Mouse (Mus musculus): ENCODE data around the gene Pfdn6. TPM values are rescaled to one million over a fixed set of nuclear protein-coding genes. Genes with fewer than 3 reads are reported as not detected.

Pfdn6 gene
- polyA plus RNA-seq, 1 experiment: 89.6 TPM

- peak overlapping the region; percentile 42; the same call in 1 of the 2 replicates for H3K27ac ChIP-seq (ENCODE audit: control insufficient read depth, insufficient read depth, low read depth, low read length, poor library complexity)
- H3K4me3 ChIP-seq (replicated peaks; ENCODE audit: control insufficient read depth, low read depth, low read length): no peak overlapping the region
- H3K4me1 ChIP-seq (ENCODE audit: control insufficient read depth, insufficient read depth, low read length): peaks cover 8% of the 10 kb centered on the region
- TF ChIP-seq CTCF (IDR thresholded peaks at IDR 0.05; ENCODE audit: control insufficient read depth, insufficient read depth, low read length) (no peak), POLR2A (IDR thresholded peaks at IDR 0.05; ENCODE audit: borderline replicate concordance, control insufficient read depth, low read depth, low read length) (no peak)
- 88% methylated on average over 22 of the region's 22 CpGs for WGBS
Measured at GRCm38 (mm10) chr17:33948090-33948904, 8.2 kb upstream of the Pfdn6 start.

- H3K4me1 ChIP-seq (ENCODE audit: control insufficient read depth, insufficient read depth, low read length): peaks cover 8% of the 10 kb centered on the region
- TF ChIP-seq CTCF (IDR thresholded peaks at IDR 0.05; ENCODE audit: control insufficient read depth, insufficient read depth, low read length): no peak
- TF ChIP-seq POLR2A (IDR thresholded peaks at IDR 0.05; ENCODE audit: borderline replicate concordance, control insufficient read depth, low read depth, low read length): no peak
- H3K27ac ChIP-seq (ENCODE audit: control insufficient read depth, insufficient read depth, low read depth, low read length, poor library complexity): peak overlapping the region; percentile 42
- H3K4me3 ChIP-seq (replicated peaks; ENCODE audit: control insufficient read depth, low read depth, low read length): no peak overlapping the region
- 23% methylated on average over 10 of the region's 10 CpGs for WGBS
Measured at GRCm38 (mm10) chr17:33947430-33948089, 7.4 kb upstream of the Pfdn6 start.

GRCm38 (mm10) chr17:33943454-33943853, 3.3 kb upstream of the Pfdn6 start:
- Histone ChIP-seq H3K4me1 (ENCODE audit: control insufficient read depth, insufficient read depth, low read length) (peaks cover 5% of the 10 kb centered on the region; the same call in 1 of the 2 replicates), H3K4me3 (replicated peaks; ENCODE audit: control insufficient read depth, low read depth, low read length) (no peak overlapping the region), H3K27ac (ENCODE audit: control insufficient read depth, insufficient read depth, low read depth, low read length, poor library complexity) (no peak overlapping the region)
- no peak for TF ChIP-seq POLR2A (IDR thresholded peaks at IDR 0.05; ENCODE audit: borderline replicate concordance, control insufficient read depth, low read depth, low read length)
- no peak for TF ChIP-seq CTCF (IDR thresholded peaks at IDR 0.05; ENCODE audit: control insufficient read depth, insufficient read depth, low read length)
- 87% methylated on average over 15 of the region's 15 CpGs for WGBS

- H3K27ac ChIP-seq (ENCODE audit: control insufficient read depth, insufficient read depth, low read depth, low read length, poor library complexity): no peak overlapping the region; the same call in 1 of the 2 replicates
- H3K4me3 ChIP-seq (replicated peaks; ENCODE audit: control insufficient read depth, low read depth, low read length): peak overlapping the region; percentile 97
- no peaks in the 10 kb centered on the region; the same call in 1 of the 2 replicates for H3K4me1 ChIP-seq (ENCODE audit: control insufficient read depth, insufficient read depth, low read length)
- TF ChIP-seq CTCF (IDR thresholded peaks at IDR 0.05; ENCODE audit: control insufficient read depth, insufficient read depth, low read length) (no peak), POLR2A (IDR thresholded peaks at IDR 0.05; ENCODE audit: borderline replicate concordance, control insufficient read depth, low read depth, low read length) (no peak)
- 38% methylated on average over 19 of the region's 19 CpGs for WGBS
Measured at GRCm38 (mm10) chr17:33941381-33941780, 1.2 kb upstream of the Pfdn6 start.

- H3K4me1 ChIP-seq (ENCODE audit: control insufficient read depth, insufficient read depth, low read length): no peaks in the 10 kb centered on the region; the same call in 1 of the 2 replicates
- WGBS: 1% methylated on average over 26 of the region's 26 CpGs
- TF ChIP-seq CTCF (IDR thresholded peaks at IDR 0.05; ENCODE audit: control insufficient read depth, insufficient read depth, low read length): no peak
- TF ChIP-seq POLR2A (IDR thresholded peaks at IDR 0.05; ENCODE audit: borderline replicate concordance, control insufficient read depth, low read depth, low read length): no peak
- peak overlapping the region; percentile 97 for H3K4me3 ChIP-seq (replicated peaks; ENCODE audit: control insufficient read depth, low read depth, low read length)
- H3K27ac ChIP-seq (ENCODE audit: control insufficient read depth, insufficient read depth, low read depth, low read length, poor library complexity): no peak overlapping the region; the same call in 1 of the 2 replicates
Measured at GRCm38 (mm10) chr17:33940981-33941380, 838 bp upstream of the Pfdn6 start.

GRCm38 (mm10) chr17:33938783-33939182, 1.4 kb downstream of the Pfdn6 start:
- no peak for TF ChIP-seq POLR2A (IDR thresholded peaks at IDR 0.05; ENCODE audit: borderline replicate concordance, control insufficient read depth, low read depth, low read length)
- WGBS: 67% methylated on average over 11 of the region's 11 CpGs
- no peak overlapping the region for H3K4me3 ChIP-seq (replicated peaks; ENCODE audit: control insufficient read depth, low read depth, low read length)
- no peak overlapping the region for H3K27ac ChIP-seq (ENCODE audit: control insufficient read depth, insufficient read depth, low read depth, low read length, poor library complexity)
- no peaks in the 10 kb centered on the region; the same call in 1 of the 2 replicates for H3K4me1 ChIP-seq (ENCODE audit: control insufficient read depth, insufficient read depth, low read length)

GRCm38 (mm10) chr17:33936993-33937392, 3.1 kb downstream of the Pfdn6 start:
- 90% methylated on average over 15 of the region's 15 CpGs for WGBS
- no peak for TF ChIP-seq CTCF (IDR thresholded peaks at IDR 0.05; ENCODE audit: control insufficient read depth, insufficient read depth, low read length)
- no peak for TF ChIP-seq POLR2A (IDR thresholded peaks at IDR 0.05; ENCODE audit: borderline replicate concordance, control insufficient read depth, low read depth, low read length)
- Histone ChIP-seq H3K27ac (ENCODE audit: control insufficient read depth, insufficient read depth, low read depth, low read length, poor library complexity) (no peak overlapping the region; the same call in 1 of the 2 replicates), H3K4me3 (replicated peaks; ENCODE audit: control insufficient read depth, low read depth, low read length) (no peak overlapping the region), H3K4me1 (ENCODE audit: control insufficient read depth, insufficient read depth, low read length) (no peaks in the 10 kb centered on the region; the same call in 1 of the 2 replicates)

- no peak overlapping the region for H3K4me3 ChIP-seq (replicated peaks; ENCODE audit: control insufficient read depth, low read depth, low read length)
- 92% methylated on average over 21 of the region's 21 CpGs for WGBS
Measured at GRCm38 (mm10) chr17:33935422-33936055, 4.6 kb downstream of the Pfdn6 start.

More at GRCm38 (mm10) chr17:33935422-33936055, 4.6 kb downstream of the Pfdn6 start:
- Histone ChIP-seq H3K4me1 (ENCODE audit: control insufficient read depth, insufficient read depth, low read length) (no peaks in the 10 kb centered on the region; the same call in 1 of the 2 replicates), H3K27ac (ENCODE audit: control insufficient read depth, insufficient read depth, low read depth, low read length, poor library complexity) (no peak overlapping the region)
- TF ChIP-seq CTCF (IDR thresholded peaks at IDR 0.05; ENCODE audit: control insufficient read depth, insufficient read depth, low read length) (no peak), POLR2A (IDR thresholded peaks at IDR 0.05; ENCODE audit: borderline replicate concordance, control insufficient read depth, low read depth, low read length) (no peak)
